Mouse (Mus musculus) limb, embryonic 12.5 days (tissue): ENCODE data around the gene Defb21. TPM values are rescaled to one million over a fixed set of nuclear protein-coding genes. Genes with fewer than 3 reads are reported as not detected.

Source experiments
- ATAC-seq: fragments of 200-750 bp; cut with Nextera tagmentation; 2 replicates; pipeline ENCODE4 v1.8.0; 2017; ENCODE audit warnings: low read depth, moderate TSS enrichment; ENCODE audit not compliant: insufficient number of reproducible peaks, insufficient read depth, low FRiP score, low TSS enrichment
- H3K27ac ChIP-seq: fragments of 300-500 bp; sonication (generic); 2 replicates; pipeline ENCODE4 v1.5.1; 2016; ENCODE audit warnings: mild to moderate bottlenecking, moderate library complexity
- H3K27me3 ChIP-seq: fragments of 300-500 bp; sonication (generic); 2 replicates; pipeline ENCODE4 v1.6.1; 2016; ENCODE audit warnings: mild to moderate bottlenecking, moderate library complexity
- H3K36me3 ChIP-seq: fragments of 300-500 bp; sonication (generic); 2 replicates; pipeline ENCODE4 v1.6.1; 2016; ENCODE audit warnings: mild to moderate bottlenecking, moderate library complexity
- H3K4me1 ChIP-seq: fragments of 300-500 bp; sonication (generic); replicated peaks from 2 replicates; pipeline ENCODE4 v1.6.1; 2016
- H3K4me2 ChIP-seq: fragments of 300-500 bp; sonication (generic); 2 replicates; pipeline ENCODE4 v1.6.1; 2016; ENCODE audit warnings: mild to moderate bottlenecking, moderate library complexity
- H3K4me3 ChIP-seq: fragments of 300-500 bp; sonication (generic); replicated peaks from 2 replicates; pipeline ENCODE4 v1.5.1; 2016; ENCODE audit warnings: mild to moderate bottlenecking
- H3K9ac ChIP-seq: fragments of 300-500 bp; sonication (generic); replicated peaks from 2 replicates; pipeline ENCODE4 v1.6.1; 2016; ENCODE audit warnings: mild to moderate bottlenecking, moderate library complexity
- H3K9me3 ChIP-seq: fragments of 300-500 bp; sonication (generic); 2 replicates; pipeline ENCODE4 v1.6.1; 2016; ENCODE audit warnings: mild to moderate bottlenecking, moderate library complexity
- WGBS: fragments of 180-500 bp; shearing (Covaris S2); methylation state at CpG from one replicate; pipeline ENCODE4 v1.1.7; 2016; 5-methylcytosine and 5-hydroxymethylcytosine counted together
- polyA plus RNA-seq: library from polyadenylated mRNA; unstranded; fragments of >200 nt; fragmentation: Nextera tagmentation; extraction: Ambion mirVana; gene quantifications from 2 replicates; pipeline ENCODE4 v1.2.1, GENCODE M21; 2016

The Defb21 gene
- not detected in 2 replicates for polyA plus RNA-seq

GRCm38 (mm10) chr2:152572114-152572794 is at the start of gene Defb21:
Gene Defb21, plus strand, starts transcription at chr2:152572744.
- WGBS = 63% methylated on average over 11 of the region's 11 CpGs
- no peaks in the 10 kb centered on the region for H3K36me3 ChIP-seq
- no peak for ATAC-seq

GRCm38 (mm10) chr2:152539944-152540710 is 32.4 kb upstream of the Defb21 start, which contains the start of gene Defb29:
Gene Defb29, minus strand, starts transcription at chr2:152540098.
- WGBS = 56% methylated on average over 13 of the region's 13 CpGs
- no peak within 1 kb of the TSS for H3K27ac ChIP-seq
- H3K4me1 ChIP-seq = 0 out of 2 replicates have a peak, but pooled peaks cover 2% of the 10 kb centered on the region
- no peak for ATAC-seq
- no peak within 1 kb of the TSS for H3K4me2 ChIP-seq
- no peaks in the 10 kb centered on the region for H3K36me3 ChIP-seq
- H3K4me3 ChIP-seq = no peak within 1 kb of the TSS
- H3K9me3 ChIP-seq = peaks cover 5% of the 10 kb centered on the region
- H3K27me3 ChIP-seq = no peaks in the 10 kb centered on the region
- H3K9ac ChIP-seq = no peak within 1 kb of the TSS

More at GRCm38 (mm10) chr2:152572114-152572794, at the start of gene Defb21:
- Histone ChIP-seq H3K4me2 (no peak within 1 kb of the TSS), H3K9ac (no peak within 1 kb of the TSS), H3K27ac (no peak within 1 kb of the TSS), H3K4me3 (no peak within 1 kb of the TSS), H3K4me1 (no peaks in the 10 kb centered on the region), H3K27me3 (0 out of 2 replicates have a peak, but pooled peaks cover 4% of the 10 kb centered on the region), H3K9me3 (no peaks in the 10 kb centered on the region)

GRCm38 (mm10) chr2:152541979-152542378 is 30.6 kb upstream of the Defb21 start:
- ATAC-seq = no peak
- Histone ChIP-seq H3K27ac (no peak overlapping the region), H3K9me3 (peaks cover 5% of the 10 kb centered on the region), H3K4me1 (0 out of 2 replicates have a peak, but pooled peaks cover 2% of the 10 kb centered on the region), H3K4me3 (no peak overlapping the region), H3K36me3 (no peaks in the 10 kb centered on the region), H3K9ac (no peak overlapping the region), H3K4me2 (no peak overlapping the region), H3K27me3 (no peaks in the 10 kb centered on the region)
- 80% methylated on average over 9 of the region's 9 CpGs for WGBS

GRCm38 (mm10) chr2:152542897-152543296 is 29.6 kb upstream of the Defb21 start:
- Histone ChIP-seq H3K9ac (no peak overlapping the region), H3K36me3 (no peaks in the 10 kb centered on the region), H3K9me3 (peaks cover 5% of the 10 kb centered on the region), H3K4me2 (no peak overlapping the region), H3K4me1 (0 out of 2 replicates have a peak, but pooled peaks cover 2% of the 10 kb centered on the region), H3K4me3 (no peak overlapping the region), H3K27me3 (no peaks in the 10 kb centered on the region), H3K27ac (no peak overlapping the region)
- WGBS = 72% methylated on average over 2 of the region's 2 CpGs
- no peak for ATAC-seq

- Histone ChIP-seq H3K4me2 (no peak overlapping the region), H3K4me3 (no peak overlapping the region), H3K9me3 (peaks cover 5% of the 10 kb centered on the region), H3K27ac (no peak overlapping the region), H3K4me1 (0 out of 2 replicates have a peak, but pooled peaks cover 2% of the 10 kb centered on the region), H3K9ac (no peak overlapping the region), H3K36me3 (no peaks in the 10 kb centered on the region), H3K27me3 (no peaks in the 10 kb centered on the region)
- WGBS = 49% methylated on average over 4 of the region's 4 CpGs
- no peak for ATAC-seq
These were observed 29.1 kb upstream of the Defb21 start for GRCm38 (mm10) chr2:152543478-152543877.

GRCm38 (mm10) chr2:152544691-152545090 is 27.9 kb upstream of the Defb21 start:
- Histone ChIP-seq H3K36me3 (no peaks in the 10 kb centered on the region), H3K4me3 (no peak overlapping the region), H3K4me2 (no peak overlapping the region), H3K27me3 (no peaks in the 10 kb centered on the region), H3K27ac (no peak overlapping the region), H3K4me1 (no peaks in the 10 kb centered on the region), H3K9ac (no peak overlapping the region), H3K9me3 (peaks cover 5% of the 10 kb centered on the region)
- WGBS = 22% methylated on average over 4 of the region's 4 CpGs
- no peak for ATAC-seq

- H3K36me3 ChIP-seq = no peaks in the 10 kb centered on the region
- H3K9me3 ChIP-seq = no peaks in the 10 kb centered on the region
- H3K4me1 ChIP-seq = no peaks in the 10 kb centered on the region
- 79% methylated on average over 5 of the region's 5 CpGs for WGBS
- H3K9ac ChIP-seq = no peak overlapping the region
- H3K27me3 ChIP-seq = no peaks in the 10 kb centered on the region
- no peak for ATAC-seq
- H3K4me2 ChIP-seq = no peak overlapping the region
- no peak overlapping the region for H3K4me3 ChIP-seq
- H3K27ac ChIP-seq = no peak overlapping the region
These were observed 24.4 kb upstream of the Defb21 start for GRCm38 (mm10) chr2:152548124-152548523.

GRCm38 (mm10) chr2:152553774-152554423 is 18.6 kb upstream of the Defb21 start:
- no peak for ATAC-seq
- H3K4me2 ChIP-seq = peak overlapping the region; percentile 35
- H3K9me3 ChIP-seq = no peaks in the 10 kb centered on the region
- H3K27ac ChIP-seq = no peak overlapping the region
- H3K4me1 ChIP-seq = no peaks in the 10 kb centered on the region
- no peak overlapping the region for H3K9ac ChIP-seq
- H3K27me3 ChIP-seq = peaks cover 5% of the 10 kb centered on the region; the same call in 1 of the 2 replicates
- no peaks in the 10 kb centered on the region for H3K36me3 ChIP-seq
- no peak overlapping the region for H3K4me3 ChIP-seq
- 13% methylated on average over 16 of the region's 16 CpGs for WGBS

GRCm38 (mm10) chr2:152556655-152557054 is 15.9 kb upstream of the Defb21 start:
- no peak overlapping the region for H3K4me2 ChIP-seq
- peaks cover 5% of the 10 kb centered on the region; the same call in 1 of the 2 replicates for H3K27me3 ChIP-seq
- H3K27ac ChIP-seq = no peak overlapping the region
- WGBS = 83% methylated on average over 7 of the region's 7 CpGs
- no peak for ATAC-seq
- H3K9ac ChIP-seq = no peak overlapping the region
- no peaks in the 10 kb centered on the region for H3K36me3 ChIP-seq
- no peaks in the 10 kb centered on the region for H3K9me3 ChIP-seq
- no peak overlapping the region for H3K4me3 ChIP-seq
- H3K4me1 ChIP-seq = no peaks in the 10 kb centered on the region

- Histone ChIP-seq H3K4me3 (no peak within 1 kb of the TSS), H3K9me3 (no peaks in the 10 kb centered on the region), H3K27me3 (0 out of 2 replicates have a peak, but pooled peaks cover 4% of the 10 kb centered on the region), H3K36me3 (no peaks in the 10 kb centered on the region), H3K9ac (no peak within 1 kb of the TSS), H3K27ac (no peak within 1 kb of the TSS), H3K4me1 (no peaks in the 10 kb centered on the region), H3K4me2 (no peak within 1 kb of the TSS)
- 83% methylated on average over 5 of the region's 5 CpGs for WGBS
- ATAC-seq = no peak
These were observed 3.5 kb upstream of the Defb21 start, which contains the start of gene Gm17416 for GRCm38 (mm10) chr2:152569038-152569437. Gene Gm17416, plus strand, starts transcription at chr2:152569338.

GRCm38 (mm10) chr2:152569881-152570280 is 2.7 kb upstream of the Defb21 start:
- no peak for ATAC-seq
- H3K9ac ChIP-seq = no peak overlapping the region
- no peaks in the 10 kb centered on the region for H3K9me3 ChIP-seq
- H3K4me2 ChIP-seq = no peak overlapping the region
- H3K4me1 ChIP-seq = no peaks in the 10 kb centered on the region
- H3K27ac ChIP-seq = no peak overlapping the region
- H3K27me3 ChIP-seq = 0 out of 2 replicates have a peak, but pooled peaks cover 4% of the 10 kb centered on the region
- H3K4me3 ChIP-seq = no peak overlapping the region
- 83% methylated on average over 4 of the region's 4 CpGs for WGBS
- no peaks in the 10 kb centered on the region for H3K36me3 ChIP-seq
